Mouse (Mus musculus) neural tube, postnatal 0 days (tissue): ENCODE results near the gene Gm17482. TPM values are rescaled to one million over a fixed set of nuclear protein-coding genes. Genes with fewer than 3 reads are reported as not detected.

ENCODE experiments used
- polyA plus RNA-seq: library from polyadenylated mRNA; unstranded; fragments of >200 nt; fragmentation: Nextera tagmentation; extraction: Ambion mirVana; gene quantifications from 2 replicates; pipeline ENCODE4 v1.2.1, GENCODE M21; 2015

Gene Gm17482
- not detected in 2 replicates for polyA plus RNA-seq

GRCm38 (mm10) chr6:115227043-115227442 lies at the start of gene Gm17482:
Gm17482 (plus strand) TSS chr6:115227343.

DNA sequence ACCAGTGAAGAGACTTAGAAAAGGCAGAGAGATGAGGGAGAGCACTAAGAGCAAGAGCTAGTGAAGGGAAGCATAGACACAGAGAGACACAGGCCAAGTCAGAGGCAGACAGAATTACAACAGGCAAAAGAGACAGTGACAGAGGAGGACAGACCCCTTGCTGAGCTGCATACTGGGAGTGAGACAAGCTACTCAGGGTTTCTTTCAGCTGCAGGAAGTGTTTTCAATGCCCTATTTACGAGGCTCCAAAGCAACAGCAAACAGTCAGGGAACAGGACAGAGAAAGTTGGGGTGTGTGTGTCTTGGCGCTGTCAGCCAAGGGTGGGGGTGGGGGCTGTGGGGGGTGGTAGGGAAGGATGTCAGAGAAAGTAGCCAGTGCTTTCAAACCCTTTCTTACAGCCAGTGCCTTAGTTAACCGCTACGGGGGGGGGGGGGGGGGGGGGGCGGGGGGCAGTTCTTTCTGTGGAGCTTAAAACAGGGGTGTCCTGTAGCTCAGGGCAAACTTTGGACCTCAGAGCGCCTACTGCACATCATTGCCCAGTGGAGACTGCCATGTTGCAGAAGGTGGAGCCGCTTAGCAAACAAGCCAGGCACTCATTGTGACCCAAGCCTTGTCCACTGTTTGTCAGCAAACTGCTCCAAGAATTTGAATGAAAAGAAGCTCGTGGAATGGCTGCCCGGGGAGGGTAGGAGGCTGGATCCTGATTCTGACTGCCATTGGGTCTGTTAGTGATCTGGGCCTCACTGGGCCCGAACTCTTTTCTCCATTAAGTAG lies 25.1 kb downstream of the Gm17482 start, which contains the start of gene Timp4:
Gene Timp4, minus strand, starts transcription at position 107 of the 775 bp plus-strand sequence.

Other genes starting within 250 kb of the Gm17482 start
- 43.4 and 46.0 TPM in 2 replicates for gene Tamm41, start 189.5 kb upstream of the Gm17482 start, polyA plus RNA-seq
- gene Syn2, start 92.4 kb upstream of the Gm17482 start, polyA plus RNA-seq = 129 and 136 TPM in 2 replicates
- gene Timp4, start 24.9 kb downstream of the Gm17482 start, polyA plus RNA-seq = 75.7 and 77.1 TPM in 2 replicates
- 0.64 and 0.71 TPM in 2 replicates for gene Pparg, start 133.6 kb downstream of the Gm17482 start, polyA plus RNA-seq